Mouse (Mus musculus): ENCODE measurements around the gene Akna. TPM values are rescaled to one million over a fixed set of nuclear protein-coding genes. Genes with fewer than 3 reads are reported as not detected.
"Not testable (repeated sequence)": the region's sequence is repeated elsewhere in the genome, so short reads cannot be mapped to it uniquely, and the experiment has no call there.

Gene Akna
- polyA plus RNA-seq, 1 experiment, result 6.7 TPM

- no peak for TF ChIP-seq POLR2A (IDR thresholded peaks at IDR 0.05; ENCODE audit: low read depth, low read length)
- no peak for TF ChIP-seq CTCF (IDR thresholded peaks at IDR 0.05; ENCODE audit: borderline replicate concordance, insufficient read depth, low read length)
- peaks cover 4% of the 10 kb centered on the region for H3K4me1 ChIP-seq (ENCODE audit: control insufficient read depth, insufficient read depth, low read length)
- H3K4me3 ChIP-seq (ENCODE audit: insufficient read depth, low read length), result no peak overlapping the region
- no peak overlapping the region for H3K27ac ChIP-seq (ENCODE audit: insufficient read depth, low read length)
Observed at GRCm38 (mm10) chr4:63345261-63345660, 57.9 kb downstream of the Akna start.

- Histone ChIP-seq H3K27ac (ENCODE audit: insufficient read depth, low read length) (no peak within 1 kb of the TSS), H3K4me3 (ENCODE audit: insufficient read depth, low read length) (no peak within 1 kb of the TSS), H3K4me1 (ENCODE audit: control insufficient read depth, insufficient read depth, low read length) (peaks cover 4% of the 10 kb centered on the region)
- TF ChIP-seq CTCF (IDR thresholded peaks at IDR 0.05; ENCODE audit: borderline replicate concordance, insufficient read depth, low read length), result no peak
- no peak for TF ChIP-seq POLR2A (IDR thresholded peaks at IDR 0.05; ENCODE audit: low read depth, low read length)
Observed at GRCm38 (mm10) chr4:63344295-63344694, 58.9 kb downstream of the Akna start, which contains the start of gene Orm1. Orm1 (plus strand) TSS chr4:63344560.

- Histone ChIP-seq H3K4me1 (ENCODE audit: control insufficient read depth, insufficient read depth, low read length) (peaks cover 4% of the 10 kb centered on the region), H3K27ac (ENCODE audit: insufficient read depth, low read length) (no peak overlapping the region), H3K4me3 (ENCODE audit: insufficient read depth, low read length) (no peak overlapping the region)
- TF ChIP-seq POLR2A (IDR thresholded peaks at IDR 0.05; ENCODE audit: low read depth, low read length) (no peak), CTCF (IDR thresholded peaks at IDR 0.05; ENCODE audit: borderline replicate concordance, insufficient read depth, low read length) (no peak)
Observed at GRCm38 (mm10) chr4:63343608-63344007, 59.5 kb downstream of the Akna start.

- no peak for TF ChIP-seq CTCF (IDR thresholded peaks at IDR 0.05; ENCODE audit: borderline replicate concordance, insufficient read depth, low read length)
- TF ChIP-seq POLR2A (IDR thresholded peaks at IDR 0.05; ENCODE audit: low read depth, low read length), result no peak
Observed at GRCm38 (mm10) chr4:63342491-63342890, 60.7 kb downstream of the Akna start.

GRCm38 (mm10) chr4:63338414-63339076, 64.6 kb downstream of the Akna start:
- H3K4me3 ChIP-seq (ENCODE audit: insufficient read depth, low read length), result no peak overlapping the region
- H3K27ac ChIP-seq (ENCODE audit: insufficient read depth, low read length), result no peak overlapping the region
- H3K4me1 ChIP-seq (ENCODE audit: control insufficient read depth, insufficient read depth, low read length), result no peaks in the 10 kb centered on the region
- TF ChIP-seq POLR2A (IDR thresholded peaks at IDR 0.05; ENCODE audit: low read depth, low read length) (no peak), CTCF (IDR thresholded peaks at IDR 0.05; ENCODE audit: borderline replicate concordance, insufficient read depth, low read length) (no peak)

More at GRCm38 (mm10) chr4:63342491-63342890, 60.7 kb downstream of the Akna start:
- Histone ChIP-seq H3K27ac (ENCODE audit: insufficient read depth, low read length) (no peak overlapping the region), H3K4me1 (ENCODE audit: control insufficient read depth, insufficient read depth, low read length) (peaks cover 4% of the 10 kb centered on the region), H3K4me3 (ENCODE audit: insufficient read depth, low read length) (no peak overlapping the region)

- TF ChIP-seq CTCF (IDR thresholded peaks at IDR 0.05; ENCODE audit: borderline replicate concordance, insufficient read depth, low read length) (no peak), POLR2A (IDR thresholded peaks at IDR 0.05; ENCODE audit: low read depth, low read length) (no peak)
- H3K4me3 ChIP-seq (ENCODE audit: insufficient read depth, low read length), result no peak overlapping the region
- H3K27ac ChIP-seq (ENCODE audit: insufficient read depth, low read length), result no peak overlapping the region
- no peaks in the 10 kb centered on the region for H3K4me1 ChIP-seq (ENCODE audit: control insufficient read depth, insufficient read depth, low read length)
Observed at GRCm38 (mm10) chr4:63333403-63333802, 69.8 kb downstream of the Akna start.

- TF ChIP-seq CTCF (IDR thresholded peaks at IDR 0.05; ENCODE audit: borderline replicate concordance, insufficient read depth, low read length) (no peak), POLR2A (IDR thresholded peaks at IDR 0.05; ENCODE audit: low read depth, low read length) (no peak)
- H3K4me3 ChIP-seq (ENCODE audit: insufficient read depth, low read length), result no peak overlapping the region
- H3K27ac ChIP-seq (ENCODE audit: insufficient read depth, low read length), result no peak overlapping the region
- H3K4me1 ChIP-seq (ENCODE audit: control insufficient read depth, insufficient read depth, low read length), result peaks cover 4% of the 10 kb centered on the region; the same call in 1 of the 2 replicates
Observed at GRCm38 (mm10) chr4:63323275-63323815, 79.8 kb downstream of the Akna start.

- not testable (repeated sequence) for H3K4me3 ChIP-seq (ENCODE audit: insufficient read depth, low read length); H3K27ac ChIP-seq (ENCODE audit: insufficient read depth, low read length)
- TF ChIP-seq CTCF (IDR thresholded peaks at IDR 0.05; ENCODE audit: borderline replicate concordance, insufficient read depth, low read length), result peak; percentile 52; the same call in 1 of the 2 replicates
- peaks cover 10% of the 10 kb centered on the region for H3K4me1 ChIP-seq (ENCODE audit: control insufficient read depth, insufficient read depth, low read length)
Observed at GRCm38 (mm10) chr4:63319566-63319965, 83.6 kb downstream of the Akna start.

Other genes starting within 250 kb of the Akna start
- gene Ambp, start 248.6 kb downstream of the Akna start, polyA plus RNA-seq (2011; ENCODE audit: insufficient read length, low read depth, missing spikeins), result not detected in 2 replicates
- gene Kif12, start 231.2 kb downstream of the Akna start, polyA plus RNA-seq (2011; ENCODE audit: insufficient read length, low read depth, missing spikeins), result not detected in 2 replicates
- gene Col27a1, start 189.3 kb downstream of the Akna start, polyA plus RNA-seq (2011; ENCODE audit: insufficient read length, low read depth, missing spikeins), result 11.8 and 18.2 TPM in 2 replicates
- gene Orm1, start 58.8 kb downstream of the Akna start, polyA plus RNA-seq (2011; ENCODE audit: insufficient read length, low read depth, missing spikeins), result not detected in 2 replicates
- not detected in 2 replicates for gene Orm3, start 47.2 kb downstream of the Akna start, polyA plus RNA-seq (2011; ENCODE audit: insufficient read length, low read depth, missing spikeins)
- not detected in 2 replicates for gene Orm2, start 40.9 kb downstream of the Akna start, polyA plus RNA-seq (2011; ENCODE audit: insufficient read length, low read depth, missing spikeins)
- gene Whrn, start 92.6 kb upstream of the Akna start, polyA plus RNA-seq (2011; ENCODE audit: insufficient read length, low read depth, missing spikeins), result 6.1 and 7.5 TPM in 2 replicates
- 181 and 213 TPM in 2 replicates for gene Atp6v1g1, start 141.4 kb upstream of the Akna start, polyA plus RNA-seq (2011; ENCODE audit: insufficient read length, low read depth, missing spikeins)
- 4.8 and 5.2 TPM in 2 replicates for gene Tmem268, start 155.4 kb upstream of the Akna start, polyA plus RNA-seq (2011; ENCODE audit: insufficient read length, low read depth, missing spikeins)
- gene Gm11213, start 201.9 kb upstream of the Akna start, polyA plus RNA-seq (2011; ENCODE audit: insufficient read length, low read depth, missing spikeins), result not detected in 2 replicates
- not detected in 2 replicates for gene Tex48, start 219.1 kb upstream of the Akna start, polyA plus RNA-seq (2011; ENCODE audit: insufficient read length, low read depth, missing spikeins)